Mouse (Mus musculus): ENCODE data around the gene Ptgfr. TPM values are rescaled to one million over a fixed set of nuclear protein-coding genes. Genes with fewer than 3 reads are reported as not detected.
A peak's percentile ranks its signal among the peaks of the same experiment; 100 is the strongest.

The Ptgfr gene
- polyA plus RNA-seq, 1 experiment from 2014 or later: 0.17 TPM

DNA sequence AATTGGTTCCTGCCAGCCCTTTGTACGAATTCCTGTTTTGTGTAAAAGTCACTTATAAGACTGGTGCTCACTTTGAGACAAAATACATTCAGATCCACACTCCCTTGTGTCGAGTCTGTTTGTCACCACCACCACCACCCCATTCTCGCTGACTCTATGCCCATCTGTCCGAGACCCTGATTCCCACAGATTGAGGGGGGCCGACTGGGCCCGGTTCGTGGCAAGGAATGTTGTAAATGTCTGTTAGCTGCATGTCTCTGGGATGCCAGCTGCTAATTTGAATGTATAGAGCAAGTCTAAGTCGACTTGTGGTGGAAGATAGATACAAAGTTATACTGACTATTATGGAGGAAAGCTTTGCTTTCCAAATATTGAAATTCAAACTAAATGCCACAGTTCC is 48.8 kb downstream of the Ptgfr start:
- DNase-seq: no peak

DNA sequence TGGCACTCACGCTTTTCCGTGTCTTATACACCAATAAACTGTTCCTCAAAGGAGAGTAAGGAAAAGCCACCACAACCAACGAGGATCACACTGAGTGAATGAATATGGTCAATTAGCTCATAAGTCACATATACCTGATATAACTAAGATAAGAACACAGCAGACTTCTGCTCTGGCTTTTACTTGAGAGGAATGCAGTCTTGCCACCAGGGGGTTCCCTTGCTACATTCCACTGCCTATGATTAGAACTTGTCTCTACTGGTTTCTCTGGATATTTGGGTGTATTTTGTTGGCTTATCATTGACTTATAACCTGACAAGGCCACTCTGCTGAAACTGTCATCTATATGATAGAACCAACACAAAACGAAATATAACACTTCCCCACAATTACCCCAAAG is 62.3 kb downstream of the Ptgfr start:
- Histone ChIP-seq H3K36me3 (ENCODE audit: control insufficient read depth, insufficient read depth, low read length) (no peaks in the 10 kb centered on the region), H3K9ac (replicated peaks; ENCODE audit: low read length) (no peak overlapping the region), H3K4me3 (replicated peaks; ENCODE audit: low read depth, low read length) (no peak overlapping the region), H3K27ac (replicated peaks; ENCODE audit: low read depth, low read length) (no peak overlapping the region), H3K9me3 (ENCODE audit: control insufficient read depth, low read length) (no peaks in the 10 kb centered on the region), H3K4me1 (ENCODE audit: control insufficient read depth, insufficient read depth, low read length) (no peaks in the 10 kb centered on the region), H3K4me2 (ENCODE audit: low read length) (no peak overlapping the region), H3K27me3 (ENCODE audit: control insufficient read depth, insufficient read depth, low read length) (no peaks in the 10 kb centered on the region)
- ATAC-seq (ENCODE audit: low FRiP score, low TSS enrichment) (no peak), DNase-seq (peak; percentile 47)
- WGBS: 79% methylated on average over 4 of the region's 4 CpGs

More for the DNA sequence above, 48.8 kb downstream of the Ptgfr start:
- Histone ChIP-seq H3K4me3 (replicated peaks; ENCODE audit: low read depth, low read length) (no peak overlapping the region), H3K9me3 (ENCODE audit: control insufficient read depth, low read length) (no peaks in the 10 kb centered on the region), H3K27me3 (ENCODE audit: control insufficient read depth, insufficient read depth, low read length) (no peaks in the 10 kb centered on the region), H3K4me2 (ENCODE audit: low read length) (no peak overlapping the region), H3K27ac (replicated peaks; ENCODE audit: low read depth, low read length) (no peak overlapping the region), H3K4me1 (ENCODE audit: control insufficient read depth, insufficient read depth, low read length) (no peaks in the 10 kb centered on the region), H3K36me3 (ENCODE audit: control insufficient read depth, insufficient read depth, low read length) (no peaks in the 10 kb centered on the region), H3K9ac (replicated peaks; ENCODE audit: low read length) (no peak overlapping the region)
- 76% methylated on average over 8 of the region's 8 CpGs for WGBS
- ATAC-seq (ENCODE audit: low FRiP score, low TSS enrichment): no peak

DNA sequence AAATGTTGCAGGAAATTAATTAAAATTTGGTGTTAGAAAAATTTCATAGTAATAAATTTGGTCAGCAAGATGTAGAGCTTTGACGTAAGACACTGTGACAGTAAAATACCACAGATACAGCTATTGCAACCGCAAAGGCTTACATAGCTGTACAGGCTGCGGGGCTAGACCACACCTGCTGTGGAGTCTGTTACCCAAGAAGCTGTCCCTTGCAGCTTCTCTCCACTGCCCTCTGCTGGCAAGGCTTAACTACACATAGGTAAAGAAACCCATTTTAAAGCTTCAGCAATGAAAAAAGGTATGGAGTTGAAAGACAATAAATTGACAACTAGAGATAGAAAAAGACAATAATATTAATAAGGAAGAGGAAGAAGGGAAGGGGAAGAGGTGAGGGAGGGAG is 66.4 kb downstream of the Ptgfr start:
- H3K9ac ChIP-seq (replicated peaks; ENCODE audit: low read length): no peak overlapping the region
- 74% methylated on average over 3 of the region's 3 CpGs for WGBS
- H3K4me3 ChIP-seq (replicated peaks; ENCODE audit: low read depth, low read length): no peak overlapping the region
- H3K36me3 ChIP-seq (ENCODE audit: control insufficient read depth, insufficient read depth, low read length): no peaks in the 10 kb centered on the region
- H3K4me2 ChIP-seq (ENCODE audit: low read length): no peak overlapping the region
- DNase-seq: peak; percentile 55
- H3K4me1 ChIP-seq (ENCODE audit: control insufficient read depth, insufficient read depth, low read length): no peaks in the 10 kb centered on the region
- H3K9me3 ChIP-seq (ENCODE audit: control insufficient read depth, low read length): no peaks in the 10 kb centered on the region
- no peaks in the 10 kb centered on the region for H3K27me3 ChIP-seq (ENCODE audit: control insufficient read depth, insufficient read depth, low read length)
- no peak for ATAC-seq (ENCODE audit: low FRiP score, low TSS enrichment)
- no peak overlapping the region for H3K27ac ChIP-seq (replicated peaks; ENCODE audit: low read depth, low read length)

DNA sequence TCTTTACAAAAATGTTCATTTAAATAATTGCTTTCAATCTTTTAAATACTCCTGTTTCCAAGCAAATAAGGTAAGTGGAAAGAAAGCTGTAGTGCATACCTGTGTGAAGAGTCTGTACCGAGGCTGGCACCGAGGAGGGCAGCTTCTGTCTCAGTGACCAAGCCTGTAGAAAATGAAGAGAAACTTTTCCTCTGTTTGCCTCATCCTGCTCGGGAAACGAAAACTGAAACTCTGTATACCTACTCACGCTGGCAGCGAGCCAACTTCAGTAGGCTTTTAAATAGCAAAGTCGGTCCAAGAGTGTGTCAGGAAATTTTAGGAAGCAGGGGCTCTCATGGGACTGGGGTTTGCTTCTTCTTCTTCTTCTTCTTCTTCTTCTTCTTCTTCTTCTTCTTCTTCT is 87.7 kb downstream of the Ptgfr start, which contains the start of gene Ifi44:
Gene Ifi44 (minus strand): TSS at position 224 of the 400 bp plus-strand sequence.
- peak; percentile 8 for DNase-seq
- H3K27ac ChIP-seq (replicated peaks; ENCODE audit: low read depth, low read length): no peak within 1 kb of the TSS

DNA sequence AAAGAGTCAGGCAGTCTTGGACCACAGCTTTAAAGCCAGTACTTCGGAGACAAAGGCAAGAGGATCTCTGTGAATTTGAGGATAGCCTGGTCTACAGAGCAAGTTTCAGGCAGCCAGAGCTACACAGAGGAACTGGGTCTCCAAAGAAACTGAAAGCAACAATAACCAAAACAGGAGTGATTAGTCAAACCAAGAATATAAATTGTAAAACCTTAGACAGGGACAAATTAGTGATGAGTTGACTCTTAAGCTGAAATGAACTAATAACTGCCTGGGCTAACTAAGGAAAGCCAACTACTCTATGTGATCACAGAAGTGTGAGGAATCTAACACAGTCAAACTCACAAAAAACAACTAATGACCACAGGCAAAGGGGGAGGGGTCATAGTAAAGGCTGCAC is 88.9 kb downstream of the Ptgfr start:
- Histone ChIP-seq H3K4me2 (ENCODE audit: low read length) (no peak overlapping the region), H3K4me3 (replicated peaks; ENCODE audit: low read depth, low read length) (no peak overlapping the region), H3K36me3 (ENCODE audit: control insufficient read depth, insufficient read depth, low read length) (no peaks in the 10 kb centered on the region), H3K9me3 (ENCODE audit: control insufficient read depth, low read length) (no peaks in the 10 kb centered on the region), H3K9ac (replicated peaks; ENCODE audit: low read length) (no peak overlapping the region), H3K27ac (replicated peaks; ENCODE audit: low read depth, low read length) (no peak overlapping the region), H3K4me1 (ENCODE audit: control insufficient read depth, insufficient read depth, low read length) (no peaks in the 10 kb centered on the region), H3K27me3 (ENCODE audit: control insufficient read depth, insufficient read depth, low read length) (no peaks in the 10 kb centered on the region)
- ATAC-seq (ENCODE audit: low FRiP score, low TSS enrichment) (no peak), DNase-seq (no peak)
- WGBS: 95% methylated on average over 1 of the region's 1 CpGs

More for the DNA sequence above, 87.7 kb downstream of the Ptgfr start, which contains the start of gene Ifi44:
- no peak for ATAC-seq (ENCODE audit: low FRiP score, low TSS enrichment)
- Histone ChIP-seq H3K27me3 (ENCODE audit: control insufficient read depth, insufficient read depth, low read length) (no peaks in the 10 kb centered on the region), H3K4me2 (ENCODE audit: low read length) (no peak within 1 kb of the TSS), H3K9ac (replicated peaks; ENCODE audit: low read length) (no peak within 1 kb of the TSS), H3K36me3 (ENCODE audit: control insufficient read depth, insufficient read depth, low read length) (no peaks in the 10 kb centered on the region), H3K9me3 (ENCODE audit: control insufficient read depth, low read length) (no peaks in the 10 kb centered on the region), H3K4me3 (replicated peaks; ENCODE audit: low read depth, low read length) (no peak within 1 kb of the TSS), H3K4me1 (ENCODE audit: control insufficient read depth, insufficient read depth, low read length) (no peaks in the 10 kb centered on the region)
- WGBS: 79% methylated on average over 7 of the region's 7 CpGs

Other genes with a start within 250 kb of the Ptgfr start
- gene Ifi44, start 87.7 kb downstream of the Ptgfr start, polyA plus RNA-seq (2014; fragmentation: Nextera tagmentation; extraction: Ambion mirVana): 1.3 TPM in 1 of 2 replicates, not detected in the other
- not detected in 2 replicates for gene Ifi44l, start 74.7 kb downstream of the Ptgfr start, polyA plus RNA-seq (2014; fragmentation: Nextera tagmentation; extraction: Ambion mirVana)